Mouse (Mus musculus) spleen, postnatal 36 days (tissue): ENCODE measurements at regions not wholly inside any gene's neighbourhood (a gene's known extent, or its start where the extent isn't known, plus 50 kb on each side); places are given as distances from the start of the nearest gene placed in this dataset.

ENCODE experiments used
- DNase-seq, 2 experiments: peaks; one replicate each; pipeline ENCODE4 v3.0.0; 2022; ENCODE audit warnings: low spot score in 2 of 2, mixed read lengths in 1 of 2

DNA sequence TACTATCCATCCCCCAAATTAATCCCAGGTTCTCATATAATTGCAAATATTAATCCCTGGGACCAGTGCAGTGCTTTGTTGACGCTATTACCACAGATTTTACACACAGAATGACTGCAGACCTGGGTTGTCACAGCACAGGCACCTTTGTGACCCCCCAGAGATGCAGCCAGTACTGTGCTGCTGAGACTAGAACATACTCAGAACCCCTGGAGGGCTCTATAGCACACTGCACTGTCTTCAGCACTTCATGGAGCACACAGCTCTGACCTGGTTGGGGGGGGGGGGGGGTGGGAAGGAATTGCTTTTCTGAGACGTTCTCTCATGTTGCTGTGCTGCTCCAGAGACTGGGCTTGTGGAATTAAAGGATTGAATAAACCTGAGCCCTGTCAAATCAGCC, 154.9 kb upstream of the Gm34302 start:
- no peak for DNase-seq

- no peak for DNase-seq
Observed at GRCm38 (mm10) chr3:63637913-63638312, 154.2 kb upstream of the Gm34302 start.

- no peak for DNase-seq
Observed at GRCm38 (mm10) chr3:63627724-63628123, 144.0 kb upstream of the Gm34302 start.

DNA sequence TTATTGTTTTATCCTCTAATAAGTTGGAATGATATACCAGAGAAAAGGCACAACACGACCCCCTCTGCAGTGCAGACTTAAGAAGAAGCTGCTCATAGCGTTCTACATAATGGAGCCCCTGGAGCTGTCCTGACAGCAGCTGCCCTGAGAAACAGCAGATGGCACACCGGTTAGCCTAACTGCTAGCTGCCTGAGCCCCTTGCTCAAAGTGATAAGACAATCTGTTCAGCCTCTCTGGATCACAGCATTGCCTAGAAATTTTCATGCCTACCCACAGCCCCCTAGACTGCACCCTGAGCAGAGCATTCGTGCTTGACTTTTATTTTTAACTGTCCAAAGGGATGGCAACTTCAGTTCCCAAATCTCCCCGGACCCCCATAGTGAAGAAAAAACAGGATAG, 132.4 kb upstream of the Gm34302 start:
- DNase-seq, result no peak

DNA sequence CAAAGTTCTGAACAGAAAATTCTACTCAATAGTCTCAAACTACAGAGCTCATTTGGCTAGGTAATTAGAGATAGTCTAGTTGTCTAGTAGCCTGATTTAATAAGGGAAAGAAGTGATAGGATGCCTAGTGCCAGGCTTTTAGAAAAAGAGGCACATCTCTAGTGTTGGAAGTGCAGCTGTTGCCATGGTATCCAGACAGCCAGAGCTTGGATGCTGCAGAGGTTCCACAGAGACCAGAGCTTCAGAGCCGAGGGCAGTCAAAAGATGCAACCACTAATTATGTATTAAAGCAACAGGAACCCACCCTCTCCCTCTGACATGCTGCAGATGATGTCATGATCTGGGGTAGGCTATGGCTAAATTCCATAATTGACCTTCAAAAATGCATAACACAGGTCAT, 130.0 kb upstream of the Gm34302 start:
- no peak for DNase-seq

- no peak for DNase-seq
Observed at GRCm38 (mm10) chr3:63612767-63613363, 129.2 kb upstream of the Gm34302 start.

GRCm38 (mm10) chr3:63610113-63610919, 126.6 kb upstream of the Gm34302 start:
- no peak for DNase-seq

GRCm38 (mm10) chr3:63609454-63610112, 125.9 kb upstream of the Gm34302 start:
- no peak for DNase-seq

DNA sequence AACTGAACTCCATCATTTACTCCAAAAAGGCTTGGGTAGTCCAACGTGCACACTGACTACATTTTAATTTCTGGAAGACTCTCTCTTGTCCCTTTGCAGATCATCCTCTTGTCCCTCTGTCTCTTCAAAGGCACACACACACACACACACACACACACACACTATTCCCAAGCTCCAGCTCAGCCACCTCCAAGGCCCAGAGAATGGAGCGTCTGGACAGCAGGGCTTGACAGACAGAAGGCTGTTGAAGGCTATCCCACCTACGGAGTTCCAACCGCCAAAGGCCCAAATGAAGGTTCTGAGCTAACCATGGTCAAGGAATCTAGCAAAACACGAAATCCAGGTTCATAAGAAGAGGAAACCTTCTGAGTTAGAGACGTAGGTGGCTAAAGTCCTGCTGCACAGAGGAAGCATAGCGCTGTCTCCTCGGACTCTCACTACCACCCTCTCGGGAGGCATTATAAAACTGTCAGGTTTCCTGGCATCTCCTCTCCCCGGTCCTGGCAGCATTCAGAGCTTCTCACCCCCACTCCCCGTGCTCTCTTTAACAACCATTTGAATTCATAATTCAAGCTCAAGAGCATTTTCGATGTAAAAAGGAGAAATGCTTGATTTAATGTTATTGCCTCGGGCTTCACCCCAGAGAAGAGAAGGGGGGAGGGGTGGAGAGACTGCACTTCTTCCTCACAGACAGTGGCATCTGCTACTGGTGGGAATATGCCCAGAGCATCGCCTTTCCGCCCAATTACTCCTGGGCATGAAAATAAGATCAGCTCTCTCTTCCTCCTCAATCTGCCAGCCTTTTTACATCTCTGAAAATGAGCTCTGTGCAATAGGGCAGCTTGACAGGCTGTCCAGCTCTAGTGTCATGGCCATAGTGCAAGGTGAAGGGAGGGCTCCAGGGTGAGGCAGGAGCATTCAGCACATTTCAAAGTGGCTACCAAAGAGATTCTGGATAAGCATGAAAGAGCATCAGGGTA, 99.3 kb upstream of the Gm34302 start:
- DNase-seq, result no peak

- no peak for DNase-seq
Observed at GRCm38 (mm10) chr3:63582180-63582579, 98.5 kb upstream of the Gm34302 start.

GRCm38 (mm10) chr3:63570607-63571353, 87.1 kb upstream of the Gm34302 start:
- DNase-seq, result peak in 1 of 2 experiments; percentile 11

- no peak for DNase-seq
Observed at GRCm38 (mm10) chr3:63570082-63570481, 86.4 kb upstream of the Gm34302 start.

GRCm38 (mm10) chr3:63569004-63569596, 85.4 kb upstream of the Gm34302 start:
- no peak for DNase-seq

- DNase-seq, result no peak
Observed at GRCm38 (mm10) chr3:63567726-63568125, 84.0 kb upstream of the Gm34302 start.

- DNase-seq, result no peak
Observed at GRCm38 (mm10) chr3:63563057-63563456, 79.4 kb upstream of the Gm34302 start.

GRCm38 (mm10) chr3:63562532-63562931, 78.9 kb upstream of the Gm34302 start:
- no peak for DNase-seq

GRCm38 (mm10) chr3:63560745-63561151, 77.1 kb upstream of the Gm34302 start:
- DNase-seq, result no peak

- no peak for DNase-seq
Observed at GRCm38 (mm10) chr3:63556741-63557140, 73.1 kb upstream of the Gm34302 start.

DNA sequence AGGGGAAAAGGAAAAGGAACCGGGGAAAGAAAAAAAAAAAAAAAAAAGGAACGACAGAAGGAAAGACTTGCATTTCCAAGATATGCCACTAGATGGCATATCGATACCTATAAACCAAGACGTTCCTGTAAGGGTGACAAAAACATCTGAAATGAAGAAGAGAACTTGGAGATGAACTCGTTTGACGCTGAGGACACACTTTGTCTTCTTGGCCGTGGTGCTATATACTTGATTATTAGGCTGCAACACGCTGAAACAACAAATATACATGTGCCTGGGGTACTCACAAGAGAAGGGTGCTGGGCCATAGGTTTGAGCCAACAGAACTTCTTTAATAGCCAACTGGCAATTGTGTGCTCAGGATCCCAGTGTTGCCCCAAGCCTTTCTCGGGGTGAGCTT, 71.2 kb upstream of the Gm34302 start:
- DNase-seq, result no peak

GRCm38 (mm10) chr3:63553426-63553825, 69.7 kb upstream of the Gm34302 start:
- DNase-seq, result no peak

DNA sequence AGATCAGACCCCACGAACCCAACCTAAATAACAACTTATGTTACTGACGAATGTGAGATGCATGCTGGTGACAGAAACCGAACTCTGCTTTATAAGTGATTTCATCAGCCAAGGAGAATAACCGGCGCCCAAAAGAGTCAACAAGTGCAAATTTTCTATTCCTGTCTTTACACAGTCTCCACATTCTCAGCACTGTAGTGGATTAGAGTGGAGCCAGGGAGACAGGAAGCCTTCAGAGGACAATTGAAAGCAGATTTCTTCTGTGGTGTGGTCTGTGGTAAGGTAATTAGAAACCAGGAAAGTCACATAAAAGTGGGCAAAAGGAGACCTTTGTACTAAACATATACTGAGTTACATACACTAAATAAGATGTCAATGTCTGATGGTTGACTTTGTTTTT, 68.0 kb upstream of the Gm34302 start:
- no peak for DNase-seq
